Mouse (Mus musculus) myocyte (in vitro differentiated cells): ENCODE measurements at regions not wholly inside any gene's neighbourhood (a gene's known extent, or its start where the extent isn't known, plus 50 kb on each side); places are given as distances from the start of the nearest gene placed in this dataset.

ENCODE experiments used
- H3K27me3 ChIP-seq: one replicate; pipeline ENCODE4 v1.6.1; 2011; ENCODE audit not compliant: control insufficient read depth, insufficient read depth, insufficient read length
- H3K36me3 ChIP-seq: one replicate; pipeline ENCODE4 v1.6.1; 2011; ENCODE audit not compliant: control insufficient read depth, insufficient read depth
- H3K4me2 ChIP-seq: one replicate; pipeline ENCODE4 v1.6.1; 2011; ENCODE audit warnings: low read depth, control low read depth
- H3K4me3 ChIP-seq: one replicate; pipeline ENCODE4 v1.5.1; 2011; ENCODE audit warnings: mild to moderate bottlenecking, control low read depth, moderate library complexity
- H3K79me2 ChIP-seq: one replicate; pipeline ENCODE4 v1.6.1; 2011; ENCODE audit not compliant: control insufficient read depth, insufficient read depth
- H3ac ChIP-seq: one replicate; pipeline ENCODE4 v1.6.1; 2011; ENCODE audit not compliant: control insufficient read depth, insufficient read length
- CEBPB ChIP-seq: IDR thresholded peaks from 2 replicates; pipeline ENCODE4 v1.6.1; 2011; ENCODE audit warnings: mild to moderate bottlenecking, moderate library complexity; ENCODE audit not compliant: poor library complexity, insufficient read depth, severe bottlenecking
- E2F4 ChIP-seq: IDR thresholded peaks from one replicate; pipeline ENCODE4 v1.6.1; 2011; ENCODE audit warnings: mild to moderate bottlenecking, control low read depth, moderate library complexity; ENCODE audit not compliant: insufficient read depth
- MAX ChIP-seq: IDR thresholded peaks from one replicate; pipeline ENCODE4 v1.6.1; 2011; ENCODE audit warnings: low read depth, mild to moderate bottlenecking, control low read depth
- MYOD1 ChIP-seq, 3 experiments: IDR thresholded peaks; one replicate each; pipeline ENCODE4 v1.6.1; 2011; ENCODE audit warnings: control low read depth in 2 of 3, low read depth in 2 of 3, mild to moderate bottlenecking in 2 of 3, moderate library complexity in 1 of 3; ENCODE audit not compliant: insufficient read length in 2 of 3, control insufficient read depth in 1 of 3
- MYOG ChIP-seq, 3 experiments: IDR thresholded peaks; one replicate each; pipeline ENCODE4 v1.6.1; 2011; ENCODE audit warnings: control low read depth in 2 of 3, low read depth in 2 of 3, mild to moderate bottlenecking in 2 of 3; ENCODE audit not compliant: insufficient read length in 2 of 3, control insufficient read depth in 1 of 3, insufficient read depth in 1 of 3
- POLR2A ChIP-seq: IDR thresholded peaks from one replicate; pipeline ENCODE4 v1.6.1; 2011; ENCODE audit warnings: low read depth, mild to moderate bottlenecking, control low read depth, moderate library complexity; ENCODE audit not compliant: insufficient read length
- POLR2AphosphoS2 ChIP-seq: IDR thresholded peaks from one replicate; pipeline ENCODE4 v1.6.1; 2011; ENCODE audit warnings: low read depth, control low read depth; ENCODE audit not compliant: insufficient read length
- REST ChIP-seq: IDR thresholded peaks from one replicate; pipeline ENCODE4 v1.6.1; 2011; ENCODE audit warnings: mild to moderate bottlenecking, control low read depth, moderate library complexity; ENCODE audit not compliant: insufficient read depth, insufficient read length
- SRF ChIP-seq: IDR thresholded peaks from one replicate; pipeline ENCODE4 v1.6.1; 2011; ENCODE audit warnings: low read depth; ENCODE audit not compliant: control insufficient read depth, insufficient read length
- TCF12 ChIP-seq: IDR thresholded peaks from one replicate; pipeline ENCODE4 v1.6.1; 2011; ENCODE audit warnings: mild to moderate bottlenecking, control low read depth; ENCODE audit not compliant: poor library complexity, insufficient read depth, severe bottlenecking
- TCF3 ChIP-seq: IDR thresholded peaks from one replicate; pipeline ENCODE4 v1.6.1; 2011; ENCODE audit warnings: low read depth, control low read depth; ENCODE audit not compliant: insufficient read length
- USF1 ChIP-seq: IDR thresholded peaks from one replicate; pipeline ENCODE4 v1.6.1; 2011; ENCODE audit warnings: low read depth, mild to moderate bottlenecking, control low read depth, moderate library complexity

- no peaks in the 10 kb centered on the region for H3K79me2 ChIP-seq
- no peak for TF ChIP-seq REST
- TF ChIP-seq CEBPB: no peak
- TF ChIP-seq TCF3: no peak
- no peak for TF ChIP-seq POLR2AphosphoS2
- TF ChIP-seq MYOG (IDR thresholded peaks at IDR 0.05; ENCODE audit: control insufficient read depth in 1 of 3, insufficient read depth in 1 of 3, insufficient read length in 2 of 3, low read depth in 2 of 3): no peak
- no peak for TF ChIP-seq USF1
- no peak for TF ChIP-seq TCF12
- no peak for TF ChIP-seq MYOD1 (IDR thresholded peaks at IDR 0.05; ENCODE audit: control insufficient read depth in 1 of 3, insufficient read length in 2 of 3, low read depth in 2 of 3)
- no peak for TF ChIP-seq MAX
- TF ChIP-seq E2F4: no peak
- TF ChIP-seq SRF: no peak
- no peak for TF ChIP-seq POLR2A
- no peak overlapping the region for H3ac ChIP-seq
- H3K36me3 ChIP-seq: no peaks in the 10 kb centered on the region
- no peak overlapping the region for H3K4me3 ChIP-seq
- no peaks in the 10 kb centered on the region for H3K27me3 ChIP-seq
- no peak overlapping the region for H3K4me2 ChIP-seq
These were observed 53.5 kb downstream of the Csf2 start for GRCm38 (mm10) chr11:54195954-54196353.

- no peak overlapping the region for H3K4me2 ChIP-seq
These were observed 54.7 kb downstream of the Csf2 start for GRCm38 (mm10) chr11:54194733-54195132.

GRCm38 (mm10) chr11:54192275-54192674 is 57.2 kb downstream of the Csf2 start:
- Histone ChIP-seq H3K27me3 (no peaks in the 10 kb centered on the region), H3K4me2 (no peak overlapping the region), H3K4me3 (no peak overlapping the region), H3K36me3 (no peaks in the 10 kb centered on the region), H3ac (no peak overlapping the region), H3K79me2 (no peaks in the 10 kb centered on the region)
- TF ChIP-seq SRF: no peak

More at GRCm38 (mm10) chr11:54194733-54195132, 54.7 kb downstream of the Csf2 start:
- Histone ChIP-seq H3K27me3 (no peaks in the 10 kb centered on the region), H3K79me2 (no peaks in the 10 kb centered on the region), H3K4me3 (no peak overlapping the region), H3K36me3 (no peaks in the 10 kb centered on the region), H3ac (no peak overlapping the region)
- TF ChIP-seq SRF (no peak), TCF12 (no peak), POLR2AphosphoS2 (no peak), MYOD1 (IDR thresholded peaks at IDR 0.05; ENCODE audit: control insufficient read depth in 1 of 3, insufficient read length in 2 of 3, low read depth in 2 of 3) (no peak), E2F4 (no peak), TCF3 (no peak), MAX (no peak), REST (no peak), USF1 (no peak)

- TF ChIP-seq MYOD1 (IDR thresholded peaks at IDR 0.05; ENCODE audit: control insufficient read depth in 1 of 3, insufficient read length in 2 of 3, low read depth in 2 of 3) (no peak), POLR2A (no peak), REST (no peak), MAX (no peak), MYOG (IDR thresholded peaks at IDR 0.05; ENCODE audit: control insufficient read depth in 1 of 3, insufficient read depth in 1 of 3, insufficient read length in 2 of 3, low read depth in 2 of 3) (no peak), TCF3 (no peak), SRF (no peak), CEBPB (no peak), POLR2AphosphoS2 (no peak), TCF12 (no peak), E2F4 (no peak), USF1 (no peak)
- no peak overlapping the region for H3ac ChIP-seq
- H3K4me2 ChIP-seq: no peak overlapping the region
- H3K36me3 ChIP-seq: no peaks in the 10 kb centered on the region
- H3K27me3 ChIP-seq: no peaks in the 10 kb centered on the region
- no peak overlapping the region for H3K4me3 ChIP-seq
- H3K79me2 ChIP-seq: no peaks in the 10 kb centered on the region
These were observed 61.6 kb downstream of the Csf2 start for GRCm38 (mm10) chr11:54187826-54188225.

GRCm38 (mm10) chr11:54187377-54187776 is 62.1 kb downstream of the Csf2 start:
- TF ChIP-seq SRF (no peak), E2F4 (no peak), TCF12 (no peak), USF1 (no peak), POLR2A (no peak), MAX (no peak), REST (no peak), TCF3 (no peak)
- H3K4me2 ChIP-seq: no peak overlapping the region

More at GRCm38 (mm10) chr11:54187377-54187776, 62.1 kb downstream of the Csf2 start:
- Histone ChIP-seq H3K27me3 (no peaks in the 10 kb centered on the region), H3K4me3 (no peak overlapping the region), H3K36me3 (no peaks in the 10 kb centered on the region), H3K79me2 (no peaks in the 10 kb centered on the region), H3ac (no peak overlapping the region)
